Mouse (Mus musculus) liver, embryonic 14 days (tissue): ENCODE data around the gene Vps53. TPM values are rescaled to one million over a fixed set of nuclear protein-coding genes. Genes with fewer than 3 reads are reported as not detected.

Experiments used
- polyA plus RNA-seq: library from polyadenylated mRNA; depleted of rRNA; stranded (reverse); fragments of >200 nt; gene quantifications from 2 replicates; pipeline ENCODE4 v1.2.3, GENCODE M21; 2012; rRNA removed

The Vps53 gene
- polyA plus RNA-seq = 9.9 and 10.8 TPM in 2 replicates

GRCm38 (mm10) chr11:76179495-76180145 lies at the start of gene Vps53, which contains the start of gene Fam57a:
Gene Vps53 (minus strand): TSS chr11:76179647.
Gene Fam57a (plus strand): TSS chr11:76179671.

GRCm38 (mm10) chr11:76217390-76217800 lies 37.9 kb upstream of the Vps53 start, which contains the start of the genes Dbil5 and Gemin4:
Gene Dbil5 (plus strand): TSS chr11:76217608.
Gene Gemin4 (minus strand): TSS chr11:76217664.

DNA sequence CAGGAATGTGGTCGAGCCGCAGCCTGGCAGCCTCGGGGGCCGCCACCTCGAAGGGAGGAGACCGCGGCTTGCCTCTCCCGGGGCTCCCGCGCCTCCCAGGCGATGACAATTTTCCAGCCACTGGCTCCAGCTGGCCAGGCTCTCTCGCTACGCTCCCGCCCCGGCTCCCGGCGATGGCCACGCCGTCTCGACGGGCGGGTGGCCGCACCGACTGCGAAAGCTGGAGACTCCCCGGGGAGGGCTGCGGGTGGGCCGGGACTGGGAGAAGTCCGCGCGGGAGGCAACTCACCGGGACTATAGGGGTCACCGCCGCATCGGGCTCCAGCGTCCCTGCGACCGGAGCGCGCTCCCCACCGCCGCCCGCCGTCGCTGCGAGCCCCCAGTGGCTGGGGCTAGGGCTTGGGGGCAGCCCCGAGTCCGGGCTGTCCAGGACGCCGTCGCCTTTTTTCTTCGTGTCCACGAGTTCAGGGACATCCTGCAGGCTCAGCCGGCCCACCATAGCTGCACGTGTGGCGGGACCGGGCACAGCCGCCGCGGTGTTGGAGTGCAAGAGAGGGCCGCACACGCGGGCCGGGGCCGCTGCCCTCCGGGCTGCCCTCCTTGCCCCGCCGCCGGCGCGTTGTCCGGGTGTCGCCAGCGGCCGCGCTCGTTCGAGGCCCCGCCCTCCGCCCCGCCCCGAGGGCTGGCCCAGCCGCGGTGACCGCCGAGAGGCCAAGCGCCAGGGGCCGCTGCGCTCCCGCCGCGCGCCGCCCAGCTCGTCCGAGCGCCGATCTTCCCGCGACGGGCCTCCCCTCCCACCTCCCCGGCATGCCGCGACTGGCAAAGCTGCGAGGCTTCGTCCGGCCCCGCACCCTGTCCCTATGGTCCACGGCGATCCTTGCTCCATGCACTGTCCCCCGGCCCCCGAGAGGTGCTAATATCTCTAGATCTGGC lies 152.0 kb downstream of the Vps53 start, which contains the start of gene Rflnb:
Gene Rflnb, minus strand, starts transcription at position 644 of the 933 bp plus-strand sequence.

DNA sequence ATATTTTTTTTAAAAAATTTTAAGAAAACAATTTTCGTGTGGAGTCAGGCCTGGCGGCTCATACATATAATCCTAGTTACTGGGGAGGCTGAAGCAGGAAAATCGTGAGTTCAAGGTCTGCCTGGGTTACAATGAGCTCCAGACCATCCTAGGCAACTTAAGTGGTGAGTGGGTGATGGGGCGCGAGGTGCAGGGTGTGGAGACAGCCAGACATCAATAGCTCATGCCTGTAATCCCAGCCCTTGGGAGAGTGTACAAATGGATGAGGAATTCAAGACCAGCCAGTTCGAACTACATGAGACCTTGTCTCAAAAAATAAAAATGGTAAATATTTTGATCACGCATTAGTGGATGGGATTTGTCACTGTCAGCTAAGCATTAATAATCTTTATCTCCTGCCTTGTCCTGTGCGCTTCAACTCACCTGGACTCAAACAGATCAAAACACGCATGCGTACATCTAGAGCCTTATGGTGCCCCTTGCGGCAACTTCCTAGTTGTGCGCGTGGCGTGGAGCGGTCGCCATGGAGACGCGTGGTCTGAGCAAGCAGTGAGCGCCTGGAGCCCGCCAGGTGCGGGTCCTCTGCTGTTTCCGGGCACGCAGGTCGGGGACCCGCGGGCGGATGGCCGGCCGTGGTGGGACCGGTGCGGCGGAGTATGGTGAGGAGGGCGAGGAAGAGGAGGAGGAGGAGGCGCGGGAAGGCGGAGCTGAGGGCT lies 179.8 kb downstream of the Vps53 start, which contains the start of gene 1700016K19Rik:
Gene 1700016K19Rik, plus strand, starts transcription at position 473 of the 716 bp plus-strand sequence.

Other genes starting within 250 kb of the Vps53 start
- gene Rph3al, start 241.2 kb downstream of the Vps53 start, polyA plus RNA-seq = 0.29 and 0.31 TPM in 2 replicates
- gene 1700016K19Rik, start 179.7 kb downstream of the Vps53 start, polyA plus RNA-seq = not detected in 2 replicates
- 1.4 and 1.6 TPM in 2 replicates for gene Rflnb, start 151.9 kb downstream of the Vps53 start, polyA plus RNA-seq
- 2.9 and 3.1 TPM in 2 replicates for gene Fam57a, start within 50 bp of the Vps53 start, polyA plus RNA-seq
- gene Dbil5, start 38.0 kb upstream of the Vps53 start, polyA plus RNA-seq = 0.43 and 0.54 TPM in 2 replicates
- gene Gemin4, start 38.0 kb upstream of the Vps53 start, polyA plus RNA-seq = 5.7 and 7.3 TPM in 2 replicates
- 11.3 and 11.7 TPM in 2 replicates for gene Mrm3, start 64.1 kb upstream of the Vps53 start, polyA plus RNA-seq
- gene Glod4, start 64.1 kb upstream of the Vps53 start, polyA plus RNA-seq = 21.1 and 21.5 TPM in 2 replicates
- gene Nxn, start 219.5 kb upstream of the Vps53 start, polyA plus RNA-seq = 2.1 and 2.4 TPM in 2 replicates
- 11.1 and 13.1 TPM in 2 replicates for gene Timm22, start 227.3 kb upstream of the Vps53 start, polyA plus RNA-seq